Mouse (Mus musculus): ENCODE data around the gene Kremen1.
A peak's percentile ranks its signal among the peaks of the same experiment; 100 is the strongest.

Gene Kremen1

GRCm38 (mm10) chr11:5167311-5167710 lies 94.0 kb downstream of the Kremen1 start:
- no peak for DNase-seq

DNA sequence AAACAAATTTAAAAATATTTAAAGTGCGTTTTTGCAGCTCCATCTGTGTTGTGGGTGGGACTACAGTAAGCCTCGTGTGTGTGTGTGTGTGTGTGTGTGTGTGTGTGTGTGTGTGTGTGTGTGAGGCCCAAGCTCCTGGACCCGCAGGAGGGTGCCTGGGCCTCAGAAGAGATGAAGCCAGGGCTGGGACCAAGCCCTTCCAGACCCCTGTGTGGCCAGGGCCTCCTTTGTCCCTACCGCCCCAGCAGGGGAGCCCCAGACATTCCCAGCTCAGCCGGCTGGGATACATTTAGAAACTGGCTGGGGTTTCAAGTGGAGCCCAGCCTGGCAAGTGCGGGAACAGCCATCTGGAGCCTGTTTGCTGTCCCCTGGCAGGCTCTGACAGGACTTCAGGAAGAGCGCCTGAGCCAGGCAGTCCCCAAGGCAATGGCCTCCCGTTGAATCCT lies 95.9 kb downstream of the Kremen1 start:
- peak; percentile 27 for DNase-seq

GRCm38 (mm10) chr11:5164310-5164709 lies 97.0 kb downstream of the Kremen1 start:
- no peak for DNase-seq

DNA sequence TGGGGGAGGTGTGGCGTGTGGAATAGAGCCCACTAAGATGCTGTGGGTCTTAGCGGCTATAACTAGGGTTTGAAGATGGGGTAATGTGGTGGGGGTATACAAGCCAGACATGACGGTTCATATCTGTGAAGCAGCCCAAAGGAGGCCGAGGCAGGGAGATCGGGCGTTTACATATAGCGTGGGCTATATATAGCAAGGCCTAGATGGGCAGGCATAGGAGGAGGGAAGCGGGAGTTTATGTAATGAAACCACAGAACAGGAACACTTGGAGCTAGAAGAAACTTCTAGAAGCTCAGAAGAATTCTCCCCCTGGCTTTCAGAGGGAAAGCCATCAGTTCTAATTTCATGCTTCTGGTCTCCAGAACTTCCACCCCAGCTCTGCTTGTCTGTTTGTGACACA lies 97.9 kb downstream of the Kremen1 start:
- no peak for DNase-seq

- DNase-seq, result peak; percentile 39
Measured at GRCm38 (mm10) chr11:5160722-5161485, 100.5 kb downstream of the Kremen1 start.

DNA sequence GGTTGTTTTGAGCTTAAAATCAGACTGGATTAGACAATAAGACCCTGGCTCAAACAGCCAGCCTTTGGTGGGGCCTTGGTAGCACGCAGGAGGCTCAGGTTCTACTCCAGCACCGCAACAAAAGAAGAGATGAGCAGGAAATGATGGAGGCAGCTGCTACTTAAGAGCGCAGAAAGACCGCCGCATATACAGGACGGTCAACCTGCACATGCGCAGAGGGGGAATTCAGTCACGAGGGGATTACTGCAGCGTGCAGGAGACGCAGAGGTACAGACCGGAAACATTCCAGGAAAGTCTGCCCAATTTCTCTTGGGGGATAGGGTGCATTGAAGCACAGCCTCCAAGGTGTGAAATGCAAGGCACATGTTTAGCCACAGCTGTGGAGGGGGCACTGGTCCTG lies 103.3 kb downstream of the Kremen1 start:
- DNase-seq, result no peak

- DNase-seq, result peak; percentile 80
Measured at GRCm38 (mm10) chr11:5154961-5155805, 106.2 kb downstream of the Kremen1 start.

- DNase-seq, result peak; percentile 65
Measured at GRCm38 (mm10) chr11:5151680-5152337, 109.5 kb downstream of the Kremen1 start, which contains the start of gene Emid1. Gene Emid1 (minus strand): TSS chr11:5152257.

GRCm38 (mm10) chr11:5151247-5151630 lies 110.1 kb downstream of the Kremen1 start:
- peak; percentile 54 for DNase-seq

DNA sequence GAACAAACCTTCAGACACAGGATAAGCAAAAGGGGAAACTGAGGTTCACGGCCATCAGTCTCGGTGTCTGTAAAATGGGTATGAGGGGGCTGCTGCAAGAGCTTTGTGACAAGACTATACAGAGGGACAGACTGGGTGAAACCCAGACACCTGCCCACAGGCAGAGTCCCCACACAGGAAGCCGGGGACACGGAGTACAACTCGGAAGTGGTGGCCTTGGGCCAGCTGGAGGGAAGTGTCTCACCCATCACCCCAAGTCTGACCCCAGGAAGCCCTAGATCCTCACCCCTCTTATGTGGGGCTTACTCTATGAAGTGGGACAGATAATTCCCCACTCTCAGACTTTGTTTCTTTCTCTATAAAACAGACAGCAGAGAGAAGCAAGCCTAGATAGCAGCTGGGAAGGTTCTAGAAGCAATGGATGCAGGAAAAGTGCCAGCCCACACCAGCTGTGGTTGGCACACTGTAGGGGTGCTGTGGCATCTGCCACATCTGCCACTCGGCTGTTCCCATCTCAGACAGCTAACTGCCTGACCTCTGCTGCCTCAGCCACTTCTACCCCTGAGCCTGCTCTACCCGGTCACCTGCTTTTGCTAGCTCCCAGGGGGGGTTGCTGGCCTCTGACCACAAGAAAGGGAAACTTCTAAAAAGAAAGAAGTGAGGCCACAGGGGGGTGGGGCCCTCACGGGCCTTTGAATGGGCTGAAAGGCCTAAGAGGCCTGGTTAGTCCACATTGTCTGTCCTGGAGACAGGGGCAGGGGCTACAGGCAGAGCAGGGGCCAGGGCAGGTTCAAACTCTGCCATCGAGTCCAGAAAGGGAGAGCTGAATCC lies 110.7 kb downstream of the Kremen1 start:
- DNase-seq, result peak; percentile 36

DNA sequence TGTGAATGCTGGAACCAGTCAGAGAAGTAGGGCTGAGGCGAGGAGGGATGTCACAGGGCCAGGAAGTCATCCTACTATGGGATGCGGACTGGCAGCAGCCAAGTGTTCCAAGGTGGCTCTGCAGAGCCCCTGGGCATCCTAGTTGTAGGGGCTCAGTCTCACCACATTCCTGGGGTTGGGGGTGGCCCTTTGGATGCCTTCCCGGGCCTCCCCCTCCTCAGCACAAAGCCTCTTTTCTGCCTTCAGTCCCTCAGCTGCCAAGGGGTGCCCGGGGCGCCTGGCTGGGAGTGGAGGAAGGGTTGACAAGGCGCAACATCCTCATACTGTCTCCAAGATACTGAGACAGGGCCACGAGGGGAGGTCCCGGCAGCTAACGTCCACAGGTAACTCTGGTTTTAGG lies 111.4 kb downstream of the Kremen1 start:
- no peak for DNase-seq

- peak; percentile 88 for DNase-seq
Measured at GRCm38 (mm10) chr11:5149249-5149648, 112.1 kb downstream of the Kremen1 start.

DNA sequence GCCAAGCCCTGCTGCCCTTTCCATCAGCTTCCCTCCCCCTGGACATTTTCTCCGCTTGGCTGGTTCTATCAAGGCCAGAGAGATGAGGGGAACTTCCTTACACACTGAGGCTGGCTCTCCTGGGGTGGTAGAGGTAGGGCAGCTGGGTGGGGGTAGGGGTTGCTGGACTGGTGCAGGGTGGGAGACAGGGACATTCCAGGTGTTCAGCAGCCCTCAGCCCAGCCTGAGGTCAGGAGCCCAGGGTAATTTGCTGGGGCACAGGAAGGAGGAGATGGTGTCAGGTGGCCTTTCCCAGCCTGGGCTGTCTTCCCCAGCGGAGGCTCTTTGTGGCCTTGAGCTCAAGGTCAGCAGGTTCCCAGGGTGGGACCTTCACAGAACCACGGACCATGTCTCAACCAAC lies 115.8 kb downstream of the Kremen1 start:
- peak; percentile 32 for DNase-seq

GRCm38 (mm10) chr11:5141965-5142364 lies 119.4 kb downstream of the Kremen1 start:
- no peak for DNase-seq

All from kidney, postnatal 14 days (tissue).